Mouse (Mus musculus) MEL (cell line): ENCODE results near the gene Amt. TPM values are rescaled to one million over a fixed set of nuclear protein-coding genes. Genes with fewer than 3 reads are reported as not detected.
A peak's percentile ranks its signal among the peaks of the same experiment; 100 is the strongest.

ENCODE experiments used
- DNase-seq: peaks from one replicate; pipeline ENCODE4 v3.0.0; 2011; ENCODE audit warnings: low read depth, low spot score
- H3K27ac ChIP-seq: 2 replicates; pipeline ENCODE4 v1.5.1; 2012; ENCODE audit warnings: low read depth, mild to moderate bottlenecking, control low read depth, low read length, moderate library complexity; ENCODE audit not compliant: control insufficient read depth
- H3K27me3 ChIP-seq, 2 experiments: fragments of 150-350 bp in 1 of 2; sonication (generic) in 1 of 2; 2 replicates each; pipeline ENCODE4 v1.6.1; 2012; ENCODE audit warnings: low read length in 2 of 2, mild to moderate bottlenecking in 2 of 2, improper control_type of control experiment in 1 of 2, moderate library complexity in 1 of 2; ENCODE audit not compliant: insufficient read depth in 2 of 2, control insufficient read depth in 1 of 2
- H3K36me3 ChIP-seq, 2 experiments: 2 replicates each; pipeline ENCODE4 v1.6.1; 2012 to 2014; ENCODE audit warnings: low read length in 2 of 2, improper control_type of control experiment in 1 of 2, inconsistent platforms in 1 of 2, mild to moderate bottlenecking in 1 of 2; ENCODE audit not compliant: insufficient read depth in 2 of 2, control insufficient read depth in 1 of 2
- H3K4me1 ChIP-seq, 2 experiments: fragments of 150-350 bp in 1 of 2; sonication (generic) in 1 of 2; 2 replicates each; pipeline ENCODE4 v1.6.1; 2012; ENCODE audit warnings: low read length in 2 of 2, improper control_type of control experiment in 1 of 2, mild to moderate bottlenecking in 1 of 2; ENCODE audit not compliant: insufficient read depth in 2 of 2, control insufficient read depth in 1 of 2
- H3K4me3 ChIP-seq, 2 experiments: fragments of 150-350 bp in 1 of 2; sonication (generic) in 1 of 2; 2 replicates each; pipeline ENCODE4 v1.5.1; 2012; ENCODE audit warnings: low read depth in 2 of 2, low read length in 2 of 2, mild to moderate bottlenecking in 2 of 2, moderate library complexity in 2 of 2, control low read depth in 1 of 2, improper control_type of control experiment in 1 of 2; ENCODE audit not compliant: control insufficient read depth in 1 of 2, insufficient read depth in 1 of 2
- H3K79me2 ChIP-seq: 2 replicates; pipeline ENCODE4 v1.6.1; 2012; ENCODE audit warnings: mild to moderate bottlenecking, low read length, moderate library complexity; ENCODE audit not compliant: control insufficient read depth, poor library complexity, insufficient read depth
- H3K9ac ChIP-seq: 2 replicates; pipeline ENCODE4 v1.6.1; 2012; ENCODE audit warnings: low read depth, mild to moderate bottlenecking, control low read depth, low read length, moderate library complexity; ENCODE audit not compliant: control insufficient read depth, poor library complexity, severe bottlenecking
- H3K9me3 ChIP-seq: fragments of 150-350 bp; sonication (generic); replicated peaks from 2 replicates; pipeline ENCODE4 v1.6.1; 2012; ENCODE audit warnings: mild to moderate bottlenecking, low read length, improper control_type of control experiment, moderate library complexity; ENCODE audit not compliant: insufficient read depth
- BHLHE40 ChIP-seq: IDR thresholded peaks from 2 replicates; pipeline ENCODE4 v1.6.1; 2012; ENCODE audit warnings: low read depth, mild to moderate bottlenecking, inconsistent platforms, low read length, improper control_type of control experiment, borderline replicate concordance
- CHD1 ChIP-seq: IDR thresholded peaks from 2 replicates; pipeline ENCODE4 v1.6.1; 2012; ENCODE audit warnings: low read depth, mild to moderate bottlenecking, inconsistent platforms, low read length, improper control_type of control experiment
- CHD2 ChIP-seq: IDR thresholded peaks from 2 replicates; pipeline ENCODE4 v1.6.1; 2011; ENCODE audit warnings: low read length, improper control_type of control experiment
- CTCF ChIP-seq, 3 experiments: IDR thresholded peaks in 2 of 3; conservative IDR thresholded peaks in 1 of 3; 2 replicates each; pipeline ENCODE4 v1.5.1; 2011 to 2012; ENCODE audit warnings: low read length in 3 of 3, low read depth in 2 of 3, mild to moderate bottlenecking in 2 of 3, improper control_type of control experiment in 1 of 3, inconsistent platforms in 1 of 3, mixed read lengths in 1 of 3, moderate library complexity in 1 of 3; ENCODE audit not compliant: control insufficient read depth in 1 of 3, insufficient read depth in 1 of 3, poor library complexity in 1 of 3, severe bottlenecking in 1 of 3
- E2F4 ChIP-seq: IDR thresholded peaks from 2 replicates; pipeline ENCODE4 v1.6.1; 2011; ENCODE audit warnings: low read depth, low read length, improper control_type of control experiment, borderline replicate concordance
- ELF1 ChIP-seq: IDR thresholded peaks from 2 replicates; pipeline ENCODE4 v1.6.1; 2014; ENCODE audit warnings: low read depth, mild to moderate bottlenecking, inconsistent platforms, low read length, improper control_type of control experiment, moderate library complexity
- EP300 ChIP-seq, 2 experiments: IDR thresholded peaks; 2 replicates each; pipeline ENCODE4 v1.6.1; 2011; ENCODE audit warnings: improper control_type of control experiment in 2 of 2, low read length in 2 of 2, low read depth in 1 of 2, mild to moderate bottlenecking in 1 of 2
- ETS1 ChIP-seq: IDR thresholded peaks from 2 replicates; pipeline ENCODE4 v1.6.1; 2012; ENCODE audit warnings: low read depth, mild to moderate bottlenecking, inconsistent platforms, low read length, improper control_type of control experiment, moderate library complexity
- GABPA ChIP-seq: IDR thresholded peaks from 2 replicates; pipeline ENCODE4 v1.6.1; 2012; ENCODE audit warnings: low read depth, mild to moderate bottlenecking, inconsistent platforms, low read length, improper control_type of control experiment, moderate library complexity
- GATA1 ChIP-seq: IDR thresholded peaks from 2 replicates; pipeline ENCODE4 v1.6.1; 2011; ENCODE audit warnings: low read depth, low read length, improper control_type of control experiment
- HCFC1 ChIP-seq: IDR thresholded peaks from 2 replicates; pipeline ENCODE4 v1.6.1; 2012; ENCODE audit warnings: low read depth, mild to moderate bottlenecking, inconsistent platforms, low read length, improper control_type of control experiment, moderate library complexity
- JUND ChIP-seq: IDR thresholded peaks from 2 replicates; pipeline ENCODE4 v1.6.1; 2011; ENCODE audit warnings: low read depth, mild to moderate bottlenecking, improper control_type of control experiment, low read length
- KAT2A ChIP-seq: conservative IDR thresholded peaks from 2 replicates; pipeline ENCODE4 v1.6.1; 2012; ENCODE audit warnings: low read depth, low read length, improper control_type of control experiment, inconsistent platforms
- MAFK ChIP-seq: IDR thresholded peaks from 2 replicates; pipeline ENCODE4 v1.6.1; 2011; ENCODE audit warnings: low read depth, mild to moderate bottlenecking, low read length, improper control_type of control experiment, borderline replicate concordance
- MAX ChIP-seq: IDR thresholded peaks from 2 replicates; pipeline ENCODE4 v1.6.1; 2011; ENCODE audit warnings: low read length, improper control_type of control experiment
- MAZ ChIP-seq: IDR thresholded peaks from 2 replicates; pipeline ENCODE4 v1.6.1; 2012; ENCODE audit warnings: low read depth, mild to moderate bottlenecking, inconsistent platforms, low read length, improper control_type of control experiment
- MEF2A ChIP-seq: IDR thresholded peaks from 2 replicates; pipeline ENCODE4 v1.6.1; 2014; ENCODE audit warnings: low read depth, mild to moderate bottlenecking, inconsistent platforms, low read length, improper control_type of control experiment; ENCODE audit not compliant: poor library complexity, insufficient replicate concordance, severe bottlenecking; ENCODE audit errors: extremely low read depth
- MXI1 ChIP-seq: IDR thresholded peaks from 2 replicates; pipeline ENCODE4 v1.6.1; 2011; ENCODE audit warnings: mild to moderate bottlenecking, low read depth, low read length, improper control_type of control experiment
- MYB ChIP-seq: IDR thresholded peaks from 2 replicates; pipeline ENCODE4 v1.6.1; 2011; ENCODE audit warnings: mild to moderate bottlenecking, low read depth, low read length, improper control_type of control experiment
- MYC ChIP-seq: IDR thresholded peaks from 2 replicates; pipeline ENCODE4 v1.6.1; 2011; ENCODE audit warnings: low read depth, mild to moderate bottlenecking, low read length, improper control_type of control experiment, moderate library complexity
- NELFE ChIP-seq: IDR thresholded peaks from 2 replicates; pipeline ENCODE4 v1.6.1; 2011; ENCODE audit warnings: low read depth, low read length, improper control_type of control experiment
- NRF1 ChIP-seq: IDR thresholded peaks from 2 replicates; pipeline ENCODE4 v1.6.1; 2014; ENCODE audit warnings: low read depth, mild to moderate bottlenecking, inconsistent platforms, low read length, improper control_type of control experiment, moderate library complexity; ENCODE audit not compliant: poor library complexity, insufficient read depth, severe bottlenecking
- POLR2A ChIP-seq, 2 experiments: IDR thresholded peaks; 2 replicates each; pipeline ENCODE4 v1.6.1; 2011 to 2012; ENCODE audit warnings: low read length in 2 of 2, mild to moderate bottlenecking in 2 of 2, control low read depth in 1 of 2, improper control_type of control experiment in 1 of 2, low read depth in 1 of 2, moderate library complexity in 1 of 2; ENCODE audit not compliant: control insufficient read depth in 1 of 2, insufficient read depth in 1 of 2, poor library complexity in 1 of 2
- POLR2AphosphoS2 ChIP-seq: IDR thresholded peaks from 2 replicates; pipeline ENCODE4 v1.6.1; 2011; ENCODE audit warnings: low read length, improper control_type of control experiment
- POLR2AphosphoS5 ChIP-seq: IDR thresholded peaks from 2 replicates; pipeline ENCODE4 v1.6.1; 2012; ENCODE audit warnings: low read depth, borderline replicate concordance, mild to moderate bottlenecking, inconsistent platforms, low read length, moderate library complexity, mixed read lengths
- RAD21 ChIP-seq: IDR thresholded peaks from 2 replicates; pipeline ENCODE4 v1.6.1; 2011; ENCODE audit warnings: mild to moderate bottlenecking, low read depth, low read length, improper control_type of control experiment
- RCOR1 ChIP-seq: IDR thresholded peaks from 2 replicates; pipeline ENCODE4 v1.6.1; 2012; ENCODE audit warnings: low read depth, mild to moderate bottlenecking, inconsistent platforms, low read length, improper control_type of control experiment
- SIN3A ChIP-seq: IDR thresholded peaks from 2 replicates; pipeline ENCODE4 v1.6.1; 2012; ENCODE audit warnings: low read length, improper control_type of control experiment, inconsistent platforms
- SMC3 ChIP-seq: IDR thresholded peaks from 2 replicates; pipeline ENCODE4 v1.6.1; 2011; ENCODE audit warnings: low read depth, low read length, improper control_type of control experiment
- TAL1 ChIP-seq: IDR thresholded peaks from 2 replicates; pipeline ENCODE4 v1.6.1; 2012; ENCODE audit warnings: mild to moderate bottlenecking, inconsistent platforms, low read length, moderate library complexity, mixed read lengths
- TBP ChIP-seq: IDR thresholded peaks from 2 replicates; pipeline ENCODE4 v1.8.0; 2011; ENCODE audit warnings: low read depth, low read length, improper control_type of control experiment
- TCF12 ChIP-seq: IDR thresholded peaks from 2 replicates; pipeline ENCODE4 v1.6.1; 2014; ENCODE audit warnings: low read depth, mild to moderate bottlenecking, inconsistent platforms, low read length, improper control_type of control experiment, moderate library complexity
- USF1 ChIP-seq: IDR thresholded peaks from 2 replicates; pipeline ENCODE4 v1.6.1; 2014; ENCODE audit warnings: low read depth, mild to moderate bottlenecking, inconsistent platforms, low read length, improper control_type of control experiment, moderate library complexity
- USF2 ChIP-seq, 2 experiments: IDR thresholded peaks; 2 replicates each; pipeline ENCODE4 v1.6.1; 2011 to 2012; ENCODE audit warnings: improper control_type of control experiment in 2 of 2, low read length in 2 of 2, borderline replicate concordance in 1 of 2, inconsistent platforms in 1 of 2, low read depth in 1 of 2, mild to moderate bottlenecking in 1 of 2; ENCODE audit not compliant: insufficient read depth in 1 of 2
- ZC3H11A ChIP-seq: IDR thresholded peaks from 2 replicates; pipeline ENCODE4 v1.6.1; 2012; ENCODE audit warnings: low read depth, mild to moderate bottlenecking, inconsistent platforms, low read length, improper control_type of control experiment
- ZKSCAN1 ChIP-seq: IDR thresholded peaks from 2 replicates; pipeline ENCODE4 v1.6.1; 2012; ENCODE audit warnings: low read depth, mild to moderate bottlenecking, inconsistent platforms, low read length, improper control_type of control experiment, moderate library complexity
- ZMIZ1 ChIP-seq: IDR thresholded peaks from 2 replicates; pipeline ENCODE4 v1.6.1; 2012; ENCODE audit warnings: low read depth, mild to moderate bottlenecking, inconsistent platforms, low read length, improper control_type of control experiment, moderate library complexity
- ZNF384 ChIP-seq: IDR thresholded peaks from 2 replicates; pipeline ENCODE4 v1.6.1; 2012; ENCODE audit warnings: low read depth, mild to moderate bottlenecking, inconsistent platforms, low read length, improper control_type of control experiment
- polyA plus RNA-seq, 2 experiments: library from polyadenylated mRNA; stranded (reverse) in 1 of 2; unstranded in 1 of 2; fragments of >175 nt in 1 of 2; fragments of >200 nt in 1 of 2; gene quantifications; 2 replicates each; pipeline versions ENCODE4 v1.2.1 to v1.2.4; 2012; ENCODE audit warnings: low replicate concordance in 2 of 2, low read depth in 1 of 2; ENCODE audit not compliant: insufficient read length in 2 of 2, insufficient read depth in 1 of 2, missing spikeins in 1 of 2
- total RNA-seq: library from RNA; depleted of rRNA; stranded (reverse); fragments of 300-350 nt; gene quantifications from 2 replicates; pipeline ENCODE4 v1.2.3, GENCODE M21; 2012

Amt gene
- total and polyA plus RNA-seq, 3 experiments = 0.15 to 0.58 TPM; not detected in 1

GRCm38 (mm10) chr9:108343835-108344234, 47.2 kb downstream of the Amt start:
- Histone ChIP-seq H3K27me3 (no peaks in the 10 kb centered on the region), H3K79me2 (peaks cover 33% of the 10 kb centered on the region), H3K4me3 (peak overlapping the region in 1 of 2 experiments; percentile 30; a peak in 3 of 4 replicates), H3K36me3 (peaks cover 0 to 41% of the 10 kb centered on the region in 2 experiments; a peak in 2 of 4 replicates), H3K27ac (peak overlapping the region; percentile 98), H3K9me3 (no peaks in the 10 kb centered on the region), H3K9ac (peak overlapping the region; percentile 53), H3K4me1 (peaks cover 21 to 45% of the 10 kb centered on the region in 2 experiments)
- DNase-seq = peak; percentile 77
- TF ChIP-seq MAX (no peak), SMC3 (no peak), USF1 (no peak), GABPA (no peak), BHLHE40 (no peak), ZKSCAN1 (no peak), CTCF (IDR thresholded peaks at IDR 0.05 in 2 of 3, conservative IDR thresholded peaks at IDR 0.05 in 1 of 3; ENCODE audit: control insufficient read depth in 1 of 3, insufficient read depth in 1 of 3, low read depth in 2 of 3, low read length in 3 of 3, poor library complexity in 1 of 3, severe bottlenecking in 1 of 3) (no peak), MXI1 (no peak), E2F4 (no peak), NELFE (no peak), KAT2A (no peak), USF2 (IDR thresholded peaks at IDR 0.05; ENCODE audit: borderline replicate concordance in 1 of 2, insufficient read depth in 1 of 2, low read depth in 1 of 2, low read length in 2 of 2) (no peak), HCFC1 (no peak), ZC3H11A (no peak), TBP (peak; percentile 90), MAFK (no peak), NRF1 (no peak), POLR2A (IDR thresholded peaks at IDR 0.05; ENCODE audit: control insufficient read depth in 1 of 2, insufficient read depth in 1 of 2, low read depth in 1 of 2, low read length in 2 of 2, poor library complexity in 1 of 2) (0 out of 4 replicates have a peak, but pooled peaks of 1 of the 2 experiments have one; percentile 18), POLR2AphosphoS5 (no peak), TCF12 (peak; percentile 59; the same call in 1 of the 2 replicates), JUND (no peak), CHD1 (no peak), POLR2AphosphoS2 (no peak), MYB (no peak), SIN3A (no peak), MYC (no peak), GATA1 (peak; percentile 69), ELF1 (no peak), ZNF384 (no peak), ETS1 (no peak), RAD21 (no peak), TAL1 (peak; percentile 69), MAZ (0 out of 2 replicates have a peak, but pooled peaks have one; percentile 6), EP300 (IDR thresholded peaks at IDR 0.05; ENCODE audit: low read depth in 1 of 2, low read length in 2 of 2) (peak; percentile 45 to 50; a peak in 3 of 4 replicates), MEF2A (no peak), CHD2 (no peak), RCOR1 (no peak), ZMIZ1 (no peak)
